Mouse (Mus musculus): ENCODE data around the gene Gal3st1.

GRCm38 (mm10) chr11:4041123-4041625 lies 57.7 kb downstream of the Gal3st1 start:
- TF ChIP-seq CTCF (IDR thresholded peaks at IDR 0.05; ENCODE audit: low read depth) (no peak), EP300 (IDR thresholded peaks at IDR 0.05; ENCODE audit: low read depth) (no peak)

Data from liver, postnatal 0 days (tissue).